Mouse (Mus musculus): ENCODE results near the gene Prg3. TPM values are rescaled to one million over a fixed set of nuclear protein-coding genes. Genes with fewer than 3 reads are reported as not detected.

Gene Prg3
- polyA plus RNA-seq, 1 experiment, result not detected

DNA sequence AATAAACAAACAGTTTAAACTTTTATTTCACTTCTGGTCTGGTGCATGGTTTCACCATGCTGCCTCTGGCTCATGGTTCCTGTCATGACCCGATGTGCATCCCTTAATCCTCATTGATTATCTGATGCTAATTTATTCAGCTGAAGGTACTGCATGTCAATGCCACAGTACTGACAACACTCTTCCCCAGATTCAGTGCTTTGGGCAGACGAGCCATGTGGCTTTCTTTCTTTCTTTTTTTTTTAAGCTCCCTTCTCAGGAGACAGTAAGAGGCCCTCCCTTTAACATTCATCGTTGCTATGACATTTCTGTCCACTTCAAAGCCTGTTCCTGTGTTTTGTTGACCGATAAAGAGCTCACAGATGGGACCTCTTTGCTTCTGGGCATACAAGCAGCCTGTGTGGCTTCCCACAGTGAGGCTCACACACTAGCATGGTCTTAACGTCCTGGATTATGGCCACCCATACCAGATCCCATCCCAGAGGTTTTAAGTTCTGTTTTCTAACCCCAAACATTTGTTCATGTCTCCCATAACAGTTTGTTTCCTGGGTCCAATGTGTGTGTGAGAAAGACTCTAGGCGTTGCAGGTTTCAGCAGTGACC lies 25.0 kb upstream of the Prg3 start:
- no peaks in the 10 kb centered on the region for H3K79me2 ChIP-seq (ENCODE audit: control insufficient read depth, insufficient read depth)
- TF ChIP-seq USF1 (IDR thresholded peaks at IDR 0.05; ENCODE audit: low read depth) (no peak), CTCF (IDR thresholded peaks at IDR 0.05; ENCODE audit: control insufficient read depth, insufficient read depth, insufficient read length) (no peak), MYOD1 (IDR thresholded peaks at IDR 0.05; ENCODE audit: control insufficient read depth, insufficient read length, low read depth) (no peak)
- H3K27me3 ChIP-seq (ENCODE audit: control insufficient read depth, insufficient read depth, insufficient read length), result no peaks in the 10 kb centered on the region
- no peak overlapping the region for H3ac ChIP-seq (ENCODE audit: control insufficient read depth, insufficient read length, low read depth)
- H3K4me3 ChIP-seq (ENCODE audit: insufficient read depth, poor library complexity, severe bottlenecking), result no peak overlapping the region
- H3K79me3 ChIP-seq (ENCODE audit: low read depth), result no peaks in the 10 kb centered on the region
- H3K36me3 ChIP-seq (ENCODE audit: control insufficient read depth, insufficient read depth), result no peaks in the 10 kb centered on the region

DNA sequence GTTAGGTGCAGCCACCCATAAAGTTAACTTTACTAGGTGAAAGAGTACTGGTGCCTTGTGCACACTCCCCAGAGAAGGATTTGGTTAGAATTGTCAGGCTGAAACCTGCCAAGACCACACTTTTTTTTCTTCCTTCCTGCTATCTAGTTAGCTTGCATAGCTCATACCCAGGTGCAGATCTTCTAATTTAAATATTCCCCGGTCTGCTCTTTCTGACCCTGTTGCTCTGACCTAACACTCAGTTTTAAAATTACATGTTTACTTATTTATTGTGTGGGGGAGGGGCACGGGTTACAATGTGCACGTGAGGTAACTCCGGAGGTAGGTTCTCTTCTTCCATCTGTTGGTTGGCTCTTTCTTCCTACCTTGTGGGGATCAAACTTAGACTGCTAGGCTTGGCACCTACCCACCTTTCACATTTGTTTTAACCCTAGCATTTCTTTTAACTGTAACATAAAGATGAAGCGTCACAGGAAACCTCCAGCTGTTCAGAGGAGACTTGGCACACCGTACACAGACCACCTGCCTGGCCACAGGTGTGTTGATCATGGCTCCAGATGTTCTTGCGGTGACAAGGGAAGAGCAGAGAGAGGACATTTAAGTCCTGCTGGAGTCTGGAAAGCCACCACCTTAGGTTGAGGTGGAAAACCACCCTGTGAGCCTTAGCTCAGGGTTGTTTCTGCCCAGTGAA lies 23.8 kb upstream of the Prg3 start:
- no peaks in the 10 kb centered on the region for H3K79me2 ChIP-seq (ENCODE audit: control insufficient read depth, insufficient read depth)
- no peaks in the 10 kb centered on the region for H3K36me3 ChIP-seq (ENCODE audit: control insufficient read depth, insufficient read depth)
- TF ChIP-seq CTCF (IDR thresholded peaks at IDR 0.05; ENCODE audit: control insufficient read depth, insufficient read depth, insufficient read length) (no peak), USF1 (IDR thresholded peaks at IDR 0.05; ENCODE audit: low read depth) (no peak), CEBPB (IDR thresholded peaks at IDR 0.05; ENCODE audit: low read depth) (no peak), MAX (IDR thresholded peaks at IDR 0.05) (no peak), MYOD1 (IDR thresholded peaks at IDR 0.05; ENCODE audit: control insufficient read depth, insufficient read length, low read depth) (no peak), FOSL1 (IDR thresholded peaks at IDR 0.05; ENCODE audit: insufficient read depth, low read length, poor library complexity, severe bottlenecking) (no peak), MYOG (IDR thresholded peaks at IDR 0.05; ENCODE audit: control insufficient read depth, extremely low read depth, insufficient read length) (no peak)
- H3ac ChIP-seq (ENCODE audit: control insufficient read depth, insufficient read length, low read depth), result no peak overlapping the region
- H3K27me3 ChIP-seq (ENCODE audit: control insufficient read depth, insufficient read depth, insufficient read length), result no peaks in the 10 kb centered on the region
- H3K4me3 ChIP-seq (ENCODE audit: insufficient read depth, poor library complexity, severe bottlenecking), result no peak overlapping the region
- H3K79me3 ChIP-seq (ENCODE audit: low read depth), result no peaks in the 10 kb centered on the region

DNA sequence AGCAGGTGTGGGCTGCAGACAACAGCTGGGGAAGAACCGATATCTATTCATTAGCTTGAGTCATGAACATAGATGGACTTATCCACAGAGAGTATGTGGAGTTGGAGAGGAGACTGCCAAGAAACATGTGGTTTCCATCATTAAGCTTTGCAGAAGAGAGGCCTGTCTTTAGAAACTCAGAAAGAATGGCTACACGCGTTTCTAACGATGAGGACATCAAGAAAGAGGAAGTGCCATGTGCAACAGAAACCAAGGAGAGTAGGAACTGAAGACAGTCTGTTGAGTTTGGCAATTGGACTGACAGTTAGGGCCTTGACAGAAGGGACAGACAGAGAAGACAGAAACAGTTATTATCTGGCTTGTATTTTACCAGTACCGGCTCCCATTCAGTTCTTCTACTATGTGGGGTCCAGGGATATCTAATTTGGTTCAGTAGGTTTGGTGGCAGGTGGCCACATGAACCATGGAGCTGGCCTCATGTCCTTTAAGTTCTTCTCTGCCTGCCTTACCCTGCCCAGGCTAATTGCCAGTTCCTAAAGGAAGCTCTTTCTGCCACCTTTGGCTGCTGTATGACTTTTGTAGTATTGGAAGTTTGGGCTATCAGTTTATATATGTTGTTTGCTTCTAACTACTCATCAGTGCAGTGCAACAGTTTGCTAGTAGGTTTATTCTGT lies 20.6 kb upstream of the Prg3 start:
- TF ChIP-seq MYOD1 (IDR thresholded peaks at IDR 0.05; ENCODE audit: control insufficient read depth, insufficient read length, low read depth), result peak; percentile 21
- TF ChIP-seq MYOG (IDR thresholded peaks at IDR 0.05; ENCODE audit: control insufficient read depth, extremely low read depth, insufficient read length), result no peak
- H3K4me3 ChIP-seq (ENCODE audit: insufficient read depth, poor library complexity, severe bottlenecking), result no peak overlapping the region
- no peaks in the 10 kb centered on the region for H3K79me2 ChIP-seq (ENCODE audit: control insufficient read depth, insufficient read depth)
- H3K36me3 ChIP-seq (ENCODE audit: control insufficient read depth, insufficient read depth), result no peaks in the 10 kb centered on the region
- no peaks in the 10 kb centered on the region for H3K79me3 ChIP-seq (ENCODE audit: low read depth)
- H3K27me3 ChIP-seq (ENCODE audit: control insufficient read depth, insufficient read depth, insufficient read length), result no peaks in the 10 kb centered on the region
- H3ac ChIP-seq (ENCODE audit: control insufficient read depth, insufficient read length, low read depth), result no peak overlapping the region

DNA sequence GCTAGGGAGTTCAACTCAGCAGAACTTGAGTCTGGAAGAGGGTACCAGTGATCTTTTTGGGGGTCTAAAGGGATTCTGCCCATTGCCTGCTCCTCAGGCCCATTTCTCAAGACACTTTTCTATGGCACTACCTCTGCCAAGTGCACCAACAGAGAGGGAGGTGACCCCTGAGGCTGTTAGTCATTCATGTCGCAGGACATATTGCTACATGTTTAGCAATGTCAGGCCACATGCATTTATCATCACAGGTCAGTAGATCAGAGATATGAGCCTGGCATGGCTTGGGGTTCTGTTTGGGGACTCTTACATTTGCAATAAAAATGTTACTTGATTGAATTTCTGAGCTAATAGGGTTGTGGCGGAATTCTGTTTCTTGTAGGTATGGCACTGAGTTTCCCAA lies 12.4 kb upstream of the Prg3 start:
- no peak overlapping the region for H3ac ChIP-seq (ENCODE audit: control insufficient read depth, insufficient read length, low read depth)
- peaks cover 6% of the 10 kb centered on the region for H3K27me3 ChIP-seq (ENCODE audit: control insufficient read depth, insufficient read depth, insufficient read length)
- H3K79me2 ChIP-seq (ENCODE audit: control insufficient read depth, insufficient read depth), result no peaks in the 10 kb centered on the region
- no peaks in the 10 kb centered on the region for H3K79me3 ChIP-seq (ENCODE audit: low read depth)
- H3K4me3 ChIP-seq (ENCODE audit: insufficient read depth, poor library complexity, severe bottlenecking), result no peak overlapping the region
- no peaks in the 10 kb centered on the region for H3K36me3 ChIP-seq (ENCODE audit: control insufficient read depth, insufficient read depth)
- TF ChIP-seq FOSL1 (IDR thresholded peaks at IDR 0.05; ENCODE audit: insufficient read depth, low read length, poor library complexity, severe bottlenecking) (no peak), MAX (IDR thresholded peaks at IDR 0.05) (no peak), USF1 (IDR thresholded peaks at IDR 0.05; ENCODE audit: low read depth) (no peak), MYOD1 (IDR thresholded peaks at IDR 0.05; ENCODE audit: control insufficient read depth, insufficient read length, low read depth) (no peak), CEBPB (IDR thresholded peaks at IDR 0.05; ENCODE audit: low read depth) (no peak), MYOG (IDR thresholded peaks at IDR 0.05; ENCODE audit: control insufficient read depth, extremely low read depth, insufficient read length) (no peak), CTCF (IDR thresholded peaks at IDR 0.05; ENCODE audit: control insufficient read depth, insufficient read depth, insufficient read length) (no peak)

DNA sequence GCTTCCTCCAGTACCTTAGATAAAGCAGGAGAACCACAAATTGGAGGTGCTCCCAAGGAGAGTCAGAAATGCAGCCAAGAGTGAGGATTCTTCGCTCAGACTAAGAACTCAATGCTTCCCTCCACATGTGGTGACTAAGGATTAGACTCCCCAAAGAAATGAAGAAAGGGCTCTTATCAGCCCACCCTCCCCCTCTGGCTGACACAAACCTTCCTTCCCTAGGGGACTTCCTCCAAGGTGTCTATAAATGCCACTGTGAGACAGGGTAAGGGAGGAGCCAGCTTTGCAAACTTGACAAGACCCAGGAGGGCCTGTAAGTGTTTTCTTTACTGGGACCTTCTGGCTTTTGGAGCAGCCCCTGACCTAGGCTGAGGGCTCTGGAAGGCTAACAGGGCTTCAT lies 7.8 kb upstream of the Prg3 start, which contains the start of gene Prg2:
Gene Prg2, plus strand, starts transcription at position 274 of the 400 bp plus-strand sequence.
- peaks cover 24% of the 10 kb centered on the region for H3K27me3 ChIP-seq (ENCODE audit: control insufficient read depth, insufficient read depth, insufficient read length)
- H3K79me3 ChIP-seq (ENCODE audit: low read depth), result no peaks in the 10 kb centered on the region
- no peaks in the 10 kb centered on the region for H3K36me3 ChIP-seq (ENCODE audit: control insufficient read depth, insufficient read depth)
- TF ChIP-seq MAX (IDR thresholded peaks at IDR 0.05), result no peak
- TF ChIP-seq CEBPB (IDR thresholded peaks at IDR 0.05; ENCODE audit: low read depth), result no peak
- no peak for TF ChIP-seq USF1 (IDR thresholded peaks at IDR 0.05; ENCODE audit: low read depth)
- no peak for TF ChIP-seq FOSL1 (IDR thresholded peaks at IDR 0.05; ENCODE audit: insufficient read depth, low read length, poor library complexity, severe bottlenecking)
- no peak for TF ChIP-seq MYOD1 (IDR thresholded peaks at IDR 0.05; ENCODE audit: control insufficient read depth, insufficient read length, low read depth)
- no peak for TF ChIP-seq CTCF (IDR thresholded peaks at IDR 0.05; ENCODE audit: control insufficient read depth, insufficient read depth, insufficient read length)
- TF ChIP-seq MYOG (IDR thresholded peaks at IDR 0.05; ENCODE audit: control insufficient read depth, extremely low read depth, insufficient read length), result no peak
- no peak within 1 kb of the TSS for H3K4me3 ChIP-seq (ENCODE audit: insufficient read depth, poor library complexity, severe bottlenecking)
- no peak within 1 kb of the TSS for H3ac ChIP-seq (ENCODE audit: control insufficient read depth, insufficient read length, low read depth)
- no peaks in the 10 kb centered on the region for H3K79me2 ChIP-seq (ENCODE audit: control insufficient read depth, insufficient read depth)

Measured in C2C12 (cell line).